In the genomic region with DNA sequence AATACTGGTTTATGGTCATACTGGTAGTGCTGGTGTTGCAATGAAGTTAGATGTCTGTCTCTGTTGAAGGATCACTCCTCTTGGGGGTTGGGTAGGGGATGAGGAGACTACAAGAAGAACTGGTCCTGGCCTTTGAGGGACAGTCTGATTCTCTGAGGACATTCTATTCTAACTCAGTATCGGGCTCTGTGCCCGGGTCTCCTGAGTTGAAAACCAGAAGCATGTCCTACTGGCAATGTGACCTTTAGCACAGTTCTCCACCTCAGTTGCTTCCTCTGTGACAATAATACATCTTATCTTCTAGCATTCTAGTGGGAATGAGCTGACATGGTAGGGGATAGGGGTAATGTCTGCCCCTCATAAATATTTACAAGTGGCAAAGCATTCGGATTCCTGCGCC, we compare ENCODE assay signal across 22 mouse cellular contexts. TPM values are rescaled to one million over a fixed set of nuclear protein-coding genes. Genes with fewer than 3 reads are reported as not detected.
"Had no signal": no experiment of that assay in that cellular context is flagged by ENCODE, and none has a peak within 500 bp of the region (broad histone marks: within the 10 kb centered on the region; RNA-seq: fewer than 3 reads in every experiment).

No protein-coding gene starts in this region.

- H3K36me3 ChIP-seq: kidney, embryonic 15.5 days; limb, embryonic 10.5 days; limb, embryonic 13.5 days; liver, embryonic 12.5 days; liver, embryonic 15.5 days; neural tube, embryonic 12.5 days; neural tube, embryonic 15.5 days; stomach, embryonic 15.5 days had no signal

- DNase-seq: kidney, postnatal 10 days; kidney, postnatal 4 days; liver; lung, adult 2 months; lung, postnatal 14 days; lung, postnatal 4 days; midbrain, embryonic 14.5 days; retina, postnatal 1 day; right cerebral cortex, postnatal 25 days; spleen, adult 18-20 months; thymus, postnatal 25 days had no signal

- H3K4me3 ChIP-seq: kidney, embryonic 15.5 days; limb, embryonic 10.5 days; limb, embryonic 13.5 days; liver, embryonic 12.5 days; liver, embryonic 15.5 days; neural tube, embryonic 12.5 days; neural tube, embryonic 15.5 days; stomach, embryonic 15.5 days had no signal

- H3K4me2 ChIP-seq: kidney, embryonic 15.5 days; limb, embryonic 13.5 days; liver, embryonic 12.5 days; liver, embryonic 15.5 days; midbrain, embryonic 11.5 days; neural tube, embryonic 12.5 days; neural tube, embryonic 15.5 days; stomach, embryonic 15.5 days had no signal

- ATAC-seq: liver, embryonic 12.5 days had no signal

- H3K27ac ChIP-seq: kidney, embryonic 15.5 days; limb, embryonic 10.5 days; limb, embryonic 13.5 days; liver, embryonic 12.5 days; liver, embryonic 15.5 days; neural tube, embryonic 12.5 days; neural tube, embryonic 15.5 days; stomach, embryonic 15.5 days had no signal

- H3K9me3 ChIP-seq: kidney, embryonic 15.5 days; limb, embryonic 10.5 days; limb, embryonic 13.5 days; liver, embryonic 12.5 days; liver, embryonic 15.5 days; neural tube, embryonic 12.5 days; neural tube, embryonic 15.5 days; stomach, embryonic 15.5 days had no signal

- H3K4me1 ChIP-seq: limb, embryonic 13.5 days; liver, embryonic 12.5 days; liver, embryonic 15.5 days; neural tube, embryonic 15.5 days; stomach, embryonic 15.5 days had no signal

- H3K9ac ChIP-seq: kidney, embryonic 15.5 days; limb, embryonic 13.5 days; liver, embryonic 12.5 days; liver, embryonic 15.5 days; neural tube, embryonic 12.5 days; neural tube, embryonic 15.5 days; stomach, embryonic 15.5 days had no signal

- H3K27me3 ChIP-seq: neural tube, embryonic 12.5 days had no signal

RNA-seq across cellular contexts. Expression of a gene that starts 12.2 kb away (rescaled TPM):
- total RNA-seq: megakaryocyte progenitor cell, adult 5-6 weeks; megakaryocyte-erythroid progenitor cell, adult 5-6 weeks had no signal
